Mouse (Mus musculus) neural tube, embryonic 13.5 days (tissue): ENCODE data around the gene Krt27. TPM values are rescaled to one million over a fixed set of nuclear protein-coding genes. Genes with fewer than 3 reads are reported as not detected.

ENCODE experiments used
- ATAC-seq: fragments of 200-750 bp; cut with Nextera tagmentation; 2 replicates; pipeline ENCODE4 v1.8.0; 2017; ENCODE audit warnings: low read depth, mild to moderate bottlenecking, moderate TSS enrichment, moderate library complexity
- H3K27ac ChIP-seq: fragments of 300-500 bp; sonication (generic); replicated peaks from 2 replicates; pipeline ENCODE4 v1.5.1; 2015; ENCODE audit warnings: moderate library complexity, mild to moderate bottlenecking, inconsistent platforms
- H3K27me3 ChIP-seq: fragments of 300-500 bp; sonication (generic); 2 replicates; pipeline ENCODE4 v1.6.1; 2015; ENCODE audit warnings: mild to moderate bottlenecking, inconsistent platforms
- H3K36me3 ChIP-seq: fragments of 300-500 bp; sonication (generic); 2 replicates; pipeline ENCODE4 v1.6.1; 2015; ENCODE audit warnings: mild to moderate bottlenecking, inconsistent platforms
- H3K4me1 ChIP-seq: fragments of 300-500 bp; sonication (generic); replicated peaks from 2 replicates; pipeline ENCODE4 v1.6.1; 2015; ENCODE audit warnings: inconsistent platforms
- H3K4me2 ChIP-seq: fragments of 300-500 bp; sonication (generic); 2 replicates; pipeline ENCODE4 v1.6.1; 2015; ENCODE audit warnings: inconsistent platforms, mild to moderate bottlenecking, moderate library complexity
- H3K4me3 ChIP-seq: fragments of 300-500 bp; sonication (generic); 2 replicates; pipeline ENCODE4 v1.5.1; 2015; ENCODE audit warnings: mild to moderate bottlenecking, inconsistent platforms
- H3K9ac ChIP-seq: fragments of 300-500 bp; sonication (generic); 2 replicates; pipeline ENCODE4 v1.6.1; 2015; ENCODE audit warnings: moderate library complexity, mild to moderate bottlenecking, inconsistent platforms
- H3K9me3 ChIP-seq: fragments of 300-500 bp; sonication (generic); 2 replicates; pipeline ENCODE4 v1.6.1; 2016; ENCODE audit warnings: inconsistent platforms
- WGBS: fragments of 180-500 bp; shearing (Covaris S2); methylation state at CpG from one replicate; pipeline ENCODE4 v1.1.7; 2015; 5-methylcytosine and 5-hydroxymethylcytosine counted together
- polyA plus RNA-seq: library from polyadenylated mRNA; unstranded; fragments of >200 nt; fragmentation: Nextera tagmentation; extraction: Ambion mirVana; gene quantifications from 2 replicates; pipeline ENCODE4 v1.2.1, GENCODE M21; 2015

The Krt27 gene
- polyA plus RNA-seq, 1 experiment from 2014 or later = 0.32 TPM

GRCm38 (mm10) chr11:99319127-99319526, 31.8 kb downstream of the Krt27 start:
- Histone ChIP-seq H3K4me2 (no peak overlapping the region), H3K36me3 (no peaks in the 10 kb centered on the region), H3K9ac (no peak overlapping the region), H3K4me3 (no peak overlapping the region), H3K27me3 (no peaks in the 10 kb centered on the region), H3K4me1 (no peaks in the 10 kb centered on the region), H3K27ac (no peak overlapping the region), H3K9me3 (no peaks in the 10 kb centered on the region)
- WGBS = 82% methylated on average over 9 of the region's 9 CpGs
- no peak for ATAC-seq

GRCm38 (mm10) chr11:99316543-99316942, 34.4 kb downstream of the Krt27 start:
- ATAC-seq = no peak
- Histone ChIP-seq H3K27ac (no peak overlapping the region), H3K4me2 (no peak overlapping the region), H3K9ac (no peak overlapping the region), H3K36me3 (no peaks in the 10 kb centered on the region), H3K9me3 (no peaks in the 10 kb centered on the region), H3K4me3 (no peak overlapping the region), H3K4me1 (no peaks in the 10 kb centered on the region), H3K27me3 (no peaks in the 10 kb centered on the region)
- WGBS = 45% methylated on average over 8 of the region's 8 CpGs

- Histone ChIP-seq H3K9ac (no peak overlapping the region), H3K27me3 (no peaks in the 10 kb centered on the region), H3K4me2 (no peak overlapping the region), H3K4me3 (no peak overlapping the region), H3K27ac (no peak overlapping the region), H3K36me3 (no peaks in the 10 kb centered on the region), H3K4me1 (no peaks in the 10 kb centered on the region), H3K9me3 (no peaks in the 10 kb centered on the region)
- WGBS = 80% methylated on average over 2 of the region's 2 CpGs
- ATAC-seq = no peak
Observed at GRCm38 (mm10) chr11:99314594-99314993, 36.3 kb downstream of the Krt27 start.

- Histone ChIP-seq H3K9me3 (no peaks in the 10 kb centered on the region), H3K27me3 (no peaks in the 10 kb centered on the region), H3K36me3 (no peaks in the 10 kb centered on the region), H3K4me3 (no peak overlapping the region), H3K27ac (no peak overlapping the region), H3K4me1 (no peaks in the 10 kb centered on the region), H3K4me2 (no peak overlapping the region), H3K9ac (no peak overlapping the region)
- 83% methylated on average over 1 of the region's 1 CpGs for WGBS
- no peak for ATAC-seq
Observed at GRCm38 (mm10) chr11:99310882-99311281, 40.0 kb downstream of the Krt27 start.

GRCm38 (mm10) chr11:99307579-99307978, 43.3 kb downstream of the Krt27 start:
- Histone ChIP-seq H3K9ac (no peak overlapping the region), H3K27ac (no peak overlapping the region), H3K9me3 (no peaks in the 10 kb centered on the region), H3K4me2 (no peak overlapping the region), H3K4me1 (no peaks in the 10 kb centered on the region), H3K27me3 (no peaks in the 10 kb centered on the region), H3K36me3 (no peaks in the 10 kb centered on the region), H3K4me3 (no peak overlapping the region)
- no peak for ATAC-seq
- 28% methylated on average over 2 of the region's 2 CpGs for WGBS

Other genes starting within 250 kb of the Krt27 start
- gene Ccr7, start 196.0 kb downstream of the Krt27 start, polyA plus RNA-seq = not detected in 2 replicates
- 319 and 376 TPM in 2 replicates for gene Smarce1, start 120.1 kb downstream of the Krt27 start, polyA plus RNA-seq
- 4.2 and 5.9 TPM in 2 replicates for gene Krt222, start 107.0 kb downstream of the Krt27 start, polyA plus RNA-seq
- 0.17 and 0.63 TPM in 2 replicates for gene Krt24, start 65.8 kb downstream of the Krt27 start, polyA plus RNA-seq
- gene Krt25, start 28.2 kb downstream of the Krt27 start, polyA plus RNA-seq = 0.19 and 0.22 TPM in 2 replicates
- gene Krt26, start 13.1 kb downstream of the Krt27 start, polyA plus RNA-seq = 0.11 and 0.25 TPM in 2 replicates
- 0.89 TPM in 1 of 2 replicates, not detected in the other for gene Krt28, start 23.8 kb upstream of the Krt27 start, polyA plus RNA-seq
- 33.6 and 35.6 TPM in 2 replicates for gene Krt10, start 38.3 kb upstream of the Krt27 start, polyA plus RNA-seq
- 0.13 TPM in 1 of 2 replicates, not detected in the other for gene Krt12, start 71.2 kb upstream of the Krt27 start, polyA plus RNA-seq
- 0.42 TPM in 1 of 2 replicates, not detected in the other for gene Krt20, start 87.0 kb upstream of the Krt27 start, polyA plus RNA-seq
- 0.19 TPM in 1 of 2 replicates, not detected in the other for gene Krt23, start 142.0 kb upstream of the Krt27 start, polyA plus RNA-seq
- gene Krt39, start 170.2 kb upstream of the Krt27 start, polyA plus RNA-seq = not detected in 2 replicates
- gene Krt40, start 192.1 kb upstream of the Krt27 start, polyA plus RNA-seq = not detected in 2 replicates
- not detected in 2 replicates for gene Krtap3-3, start 199.8 kb upstream of the Krt27 start, polyA plus RNA-seq
- gene Krtap3-2, start 205.7 kb upstream of the Krt27 start, polyA plus RNA-seq = not detected in 2 replicates
- not detected in 2 replicates for gene Gm11939, start 208.4 kb upstream of the Krt27 start, polyA plus RNA-seq
- gene Krtap3-1, start 215.5 kb upstream of the Krt27 start, polyA plus RNA-seq = not detected in 2 replicates
- gene Krtap1-5, start 229.9 kb upstream of the Krt27 start, polyA plus RNA-seq = not detected in 2 replicates
- not detected in 2 replicates for gene Krtap1-4, start 232.6 kb upstream of the Krt27 start, polyA plus RNA-seq
- not detected in 2 replicates for gene Krtap1-3, start 240.2 kb upstream of the Krt27 start, polyA plus RNA-seq
- gene Krtap9-3, start 247.0 kb upstream of the Krt27 start, polyA plus RNA-seq = not detected in 2 replicates